Mouse (Mus musculus) CH12.LX (cell line): ENCODE data around the gene Picalm.

Source experiments
- CHD1 ChIP-seq: IDR thresholded peaks from 2 replicates; pipeline ENCODE4 v1.6.1; 2012; ENCODE audit warnings: low read depth, low read length, improper control_type of control experiment, inconsistent platforms
- CHD2 ChIP-seq: IDR thresholded peaks from 2 replicates; pipeline ENCODE4 v1.6.1; 2011; ENCODE audit warnings: low read length, improper control_type of control experiment
- POLR2AphosphoS2 ChIP-seq: IDR thresholded peaks from 2 replicates; pipeline ENCODE4 v1.6.1; 2011; ENCODE audit warnings: low read depth, low read length, improper control_type of control experiment
- TCF12 ChIP-seq: IDR thresholded peaks from 2 replicates; pipeline ENCODE4 v1.6.1; 2014; ENCODE audit warnings: low read depth, mild to moderate bottlenecking, inconsistent platforms, low read length, improper control_type of control experiment

GRCm38 (mm10) chr7:90228075-90228474 is 98.1 kb downstream of the Picalm start:
- no peak for TF ChIP-seq POLR2AphosphoS2
- TF ChIP-seq CHD2, result no peak
- no peak for TF ChIP-seq CHD1
- no peak for TF ChIP-seq TCF12
